Mouse (Mus musculus) thymus, postnatal 4 days (tissue): Measurements from ENCODE around the gene Rbm15b.

Source experiments
- DNase-seq: peaks from one replicate; pipeline ENCODE4 v3.0.0; 2021

Gene Rbm15b

DNA sequence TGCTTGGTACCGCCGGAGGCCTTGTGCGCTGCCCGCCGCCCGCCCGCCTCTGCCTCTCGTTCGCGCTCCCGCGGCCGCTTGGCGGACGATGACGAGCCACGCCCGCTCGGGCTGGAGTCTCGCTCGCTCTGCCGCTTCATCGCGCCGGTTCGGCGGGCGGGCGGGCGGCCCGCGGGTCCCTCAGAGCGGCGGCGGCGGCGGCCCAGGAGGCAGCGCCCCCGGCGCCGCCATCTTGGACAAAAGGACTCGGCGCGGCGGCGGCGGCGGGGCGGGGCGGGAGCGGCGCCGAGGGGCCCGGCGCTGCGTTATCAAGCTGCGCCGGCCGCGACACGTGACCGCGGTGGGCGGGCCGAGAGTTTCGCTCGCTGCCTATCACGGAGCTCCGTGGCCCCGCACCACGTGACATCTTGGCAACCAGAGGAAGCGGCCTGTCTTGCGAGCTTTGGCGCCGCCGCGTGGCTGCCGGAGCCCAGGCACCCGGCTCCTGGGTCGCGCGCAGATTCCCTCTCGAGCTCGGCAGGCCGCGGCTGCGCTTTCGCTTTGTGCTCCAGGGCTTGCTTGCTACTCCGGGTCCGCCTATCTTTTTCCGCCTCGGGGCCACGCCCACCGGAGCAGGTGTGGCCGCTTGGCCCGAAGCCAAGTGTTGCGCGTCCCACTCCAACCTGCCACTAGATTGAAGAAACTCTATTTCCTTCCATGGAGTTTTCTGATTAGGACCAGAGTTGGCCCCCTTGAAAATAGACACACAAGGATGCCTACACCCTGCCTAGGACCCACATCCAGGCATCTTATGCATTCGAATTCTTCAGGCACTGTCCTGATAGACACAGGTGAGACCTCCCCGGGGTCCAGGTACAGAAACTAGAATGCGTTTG lies at the start of gene Rbm15b:
Gene Rbm15b (minus strand): TSS at position 601 of the 875 bp plus-strand sequence.
- peak; percentile 99 for DNase-seq

DNA sequence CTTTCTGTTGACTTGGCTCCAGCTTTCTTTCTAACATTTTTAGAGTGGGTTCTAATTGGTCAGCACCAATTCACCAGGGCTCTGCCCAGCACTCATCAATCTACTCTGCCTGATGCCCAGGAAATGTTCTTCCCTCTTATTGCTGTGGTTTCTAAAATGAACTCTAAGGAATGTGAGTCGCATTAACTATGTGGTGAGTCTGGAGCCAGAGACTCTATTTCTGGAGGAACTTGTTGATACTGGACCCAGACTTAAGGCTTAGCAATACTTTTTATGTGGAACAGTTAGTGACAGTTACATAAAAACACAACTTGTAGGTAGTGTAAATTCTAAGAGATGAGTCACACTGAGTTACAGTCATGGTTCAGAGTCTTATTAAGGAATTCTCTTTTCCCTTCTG lies 47.8 kb upstream of the Rbm15b start:
- DNase-seq = no peak

DNA sequence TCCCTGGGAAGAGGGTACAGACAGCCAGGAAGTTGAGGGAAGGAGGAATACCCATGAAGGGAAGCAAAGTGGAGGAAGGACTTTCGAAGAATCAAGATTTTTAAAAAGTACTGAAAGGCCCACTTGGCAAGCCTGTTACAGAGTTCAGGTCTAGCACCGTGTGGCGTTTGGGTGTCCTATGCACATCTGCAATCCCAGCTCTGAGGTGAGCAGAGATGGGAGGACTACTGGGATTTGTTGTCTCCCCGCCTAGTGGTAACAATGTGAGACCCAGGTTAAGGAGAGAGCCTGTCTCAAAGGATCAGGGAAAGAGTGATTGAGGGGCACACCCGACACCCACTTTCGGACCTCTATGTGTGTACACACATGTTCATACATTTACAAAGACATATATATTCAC lies 27.6 kb upstream of the Rbm15b start:
- no peak for DNase-seq

DNA sequence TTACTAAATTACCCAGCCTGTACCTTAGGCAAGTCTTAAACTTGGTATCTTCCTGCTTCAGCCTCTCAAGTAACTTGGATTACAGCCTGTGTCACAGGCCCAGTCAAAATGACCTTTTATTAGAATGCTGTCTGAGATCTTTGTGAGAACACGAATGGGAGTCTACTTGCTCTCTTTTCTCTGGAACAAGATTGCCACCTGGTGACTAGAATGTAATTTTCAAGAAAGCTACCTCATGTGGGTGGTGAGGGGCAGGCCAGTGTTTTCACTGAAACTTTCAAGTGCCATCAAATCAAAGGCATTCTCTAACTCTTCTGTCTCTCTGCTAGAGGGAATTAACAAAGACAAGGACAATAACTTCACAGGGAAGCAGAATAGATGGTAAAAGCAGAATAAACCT lies 26.5 kb upstream of the Rbm15b start:
- DNase-seq = no peak

DNA sequence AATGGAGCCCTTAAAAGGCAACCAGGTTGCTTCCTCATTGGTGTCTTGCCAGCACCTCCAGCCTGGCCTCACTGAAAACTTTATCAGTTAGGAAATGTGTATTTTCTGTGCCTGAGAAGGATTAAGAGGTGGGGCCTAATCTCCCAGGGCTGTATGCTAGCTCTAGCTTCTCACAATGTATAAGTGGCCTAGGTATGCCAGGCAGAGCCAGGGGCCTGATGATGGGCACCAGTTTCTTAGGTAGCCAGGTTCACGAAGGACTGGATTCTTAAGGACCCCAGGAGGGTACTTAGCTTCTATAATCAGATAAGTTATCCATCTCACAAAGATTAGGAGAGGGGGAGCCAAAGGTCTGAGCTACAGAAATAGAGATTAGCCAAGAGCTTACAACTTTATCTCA lies 24.4 kb upstream of the Rbm15b start:
- DNase-seq = no peak

DNA sequence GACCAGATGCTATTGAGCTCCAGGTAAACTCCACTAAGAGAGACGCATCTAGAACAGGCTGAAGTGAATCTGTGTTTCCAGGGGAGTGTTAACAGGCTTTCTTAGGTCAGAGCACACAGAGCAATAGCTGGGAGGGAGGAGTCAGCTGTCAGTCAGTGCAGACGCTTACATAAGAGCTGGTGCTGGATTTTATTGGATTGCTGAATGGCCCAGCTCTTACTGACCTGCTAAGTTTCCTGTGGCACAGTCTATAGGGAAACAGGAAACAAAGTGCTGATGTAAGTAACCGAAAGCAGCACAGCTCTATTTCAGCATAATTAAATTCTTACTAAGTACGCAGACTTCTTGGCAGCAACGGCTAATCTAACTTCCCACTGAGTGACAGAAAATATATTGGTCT lies 21.5 kb upstream of the Rbm15b start:
- DNase-seq = no peak

DNA sequence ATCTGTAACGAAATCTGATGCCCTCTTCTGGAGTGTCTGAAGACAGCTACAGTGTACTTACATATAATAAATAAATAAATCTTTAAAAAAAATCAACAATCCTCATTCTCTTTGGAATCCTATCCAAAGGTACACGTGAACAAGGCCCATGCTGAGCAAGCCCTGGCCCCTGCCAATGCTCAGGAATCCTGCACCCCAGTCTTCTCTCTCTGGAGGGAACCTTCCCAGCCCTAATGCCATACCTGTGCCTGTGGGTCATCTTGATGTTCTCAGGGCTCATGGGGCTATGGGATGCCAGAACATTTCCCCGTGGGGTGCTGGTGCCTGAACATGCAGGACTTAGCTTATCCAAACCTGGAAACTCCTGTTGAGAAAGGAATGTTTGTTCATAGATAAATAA lies 20.9 kb upstream of the Rbm15b start:
- no peak for DNase-seq

DNA sequence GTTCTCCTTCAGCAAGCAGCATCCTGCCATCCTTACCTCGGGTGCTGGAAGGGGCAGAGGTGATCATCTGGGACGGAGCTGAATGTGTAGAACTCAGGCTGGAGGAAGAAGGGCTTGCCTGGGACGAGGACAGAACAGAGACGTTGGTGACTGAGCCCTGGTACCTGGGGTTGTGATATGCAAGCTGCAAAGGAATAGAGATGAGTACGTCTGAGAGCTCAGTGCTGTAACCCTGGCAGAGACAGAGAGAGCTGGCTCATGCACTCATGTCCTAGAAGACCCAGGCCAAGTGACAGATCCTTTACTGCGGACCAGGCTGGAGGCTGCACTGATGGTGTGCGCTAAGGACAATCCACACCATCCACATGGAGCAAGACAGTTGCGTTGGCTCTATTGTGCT lies 19.4 kb upstream of the Rbm15b start:
- no peak for DNase-seq

DNA sequence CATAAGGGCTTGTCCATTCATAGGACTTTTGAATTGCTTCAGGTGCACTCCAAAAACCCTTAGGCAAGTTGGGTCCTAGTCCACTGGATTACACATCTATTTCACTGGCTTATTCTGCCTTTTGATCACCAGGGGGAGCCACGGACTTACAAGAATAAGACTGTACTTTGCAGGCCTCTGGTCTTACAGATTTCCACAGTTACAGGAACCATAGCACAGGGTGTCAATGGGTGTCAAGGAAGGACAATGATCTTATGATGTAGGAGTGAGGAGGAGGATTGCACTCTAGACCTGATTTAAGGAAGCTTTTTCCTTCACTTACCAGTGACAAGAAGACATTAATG lies 16.5 kb upstream of the Rbm15b start:
- DNase-seq = peak; percentile 51

DNA sequence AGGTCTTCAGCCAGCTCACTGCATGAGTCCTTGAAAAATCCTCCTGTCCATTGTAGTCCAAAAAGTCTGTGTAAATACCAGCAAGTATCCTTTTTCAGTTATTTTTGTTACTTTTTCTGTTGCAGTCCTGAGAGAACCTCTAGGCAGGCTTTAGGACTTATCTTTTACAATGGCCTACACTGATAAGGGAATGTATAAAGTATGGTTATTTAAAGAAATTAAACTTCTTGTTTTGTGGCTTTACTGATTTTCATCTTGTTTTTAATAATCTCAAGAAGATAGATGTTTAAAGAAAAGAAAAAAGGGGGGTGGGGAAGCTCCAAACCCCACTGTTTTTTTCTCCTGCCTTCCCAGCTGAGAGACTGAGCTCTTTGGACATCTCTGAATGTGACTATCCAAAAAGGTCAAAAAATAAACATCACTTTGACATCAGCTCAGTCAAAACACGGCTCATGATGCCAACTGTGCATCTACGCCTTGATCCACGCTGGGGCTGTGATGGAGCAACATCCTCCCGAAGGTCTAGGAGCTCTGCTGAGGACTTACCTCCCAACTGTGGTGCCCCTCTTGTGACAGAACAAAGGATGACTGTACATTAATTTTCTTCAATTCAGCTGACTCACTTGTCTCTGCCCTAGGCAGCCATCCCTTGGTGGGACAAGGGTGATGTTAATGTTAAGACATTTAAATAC lies 16.0 kb upstream of the Rbm15b start:
- DNase-seq = no peak

DNA sequence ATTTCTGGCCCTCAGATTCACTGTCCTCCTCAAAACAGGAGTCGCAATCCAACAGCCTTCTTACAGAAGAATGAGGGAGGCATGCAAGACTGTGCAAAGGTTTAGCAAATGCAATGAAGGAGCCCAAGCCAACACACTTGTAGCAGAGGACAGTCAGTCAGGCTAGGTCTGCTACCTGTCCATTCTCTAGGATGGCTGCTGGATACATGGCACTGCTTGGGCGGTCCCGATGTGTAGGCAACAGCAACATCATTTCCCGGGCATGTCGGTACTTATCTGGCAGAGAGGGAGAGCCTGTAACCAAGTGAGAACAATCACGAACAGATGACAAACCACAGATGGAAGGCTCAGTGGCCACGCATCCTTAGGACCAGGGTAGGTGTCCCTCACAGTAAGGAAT lies 14.4 kb upstream of the Rbm15b start:
- no peak for DNase-seq

DNA sequence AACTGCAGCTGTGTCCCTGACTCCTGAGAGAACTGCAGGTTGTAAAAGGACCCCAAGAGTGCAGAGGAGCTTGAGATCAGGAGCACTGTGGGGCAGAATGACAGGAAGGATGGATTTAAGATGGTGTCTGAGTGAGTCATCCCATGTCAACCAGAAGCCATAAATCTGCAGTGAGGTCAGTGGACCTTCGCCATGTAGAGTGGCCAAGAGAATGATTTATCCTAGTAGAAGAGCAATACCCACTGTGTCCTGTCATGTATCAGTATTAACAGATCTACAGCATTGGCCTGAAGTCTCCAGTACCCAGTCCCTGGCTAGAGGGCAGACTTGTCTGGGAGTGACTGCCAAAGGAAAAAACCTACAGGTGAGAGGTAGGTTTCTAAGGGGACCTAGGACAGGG lies 11.7 kb upstream of the Rbm15b start:
- DNase-seq = no peak

DNA sequence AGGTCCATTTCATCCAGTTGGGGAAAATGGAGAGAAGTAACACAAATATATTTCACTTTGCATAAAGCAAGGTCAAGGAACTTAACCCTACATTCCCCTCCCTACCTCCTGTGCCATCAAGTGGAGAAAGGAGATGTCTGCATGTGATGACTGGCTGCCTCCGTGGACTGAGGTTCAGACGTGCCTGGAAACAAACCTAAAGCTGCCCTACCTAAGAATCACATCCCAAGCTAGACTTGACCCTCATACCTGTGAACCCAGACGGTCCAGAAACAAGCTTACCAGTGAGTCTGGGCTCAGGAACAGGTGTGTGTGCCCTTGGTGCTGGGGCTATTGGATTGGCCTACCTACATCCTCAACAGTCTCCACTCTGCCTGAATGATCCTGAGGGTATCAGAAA lies 6.1 kb upstream of the Rbm15b start:
- no peak for DNase-seq

DNA sequence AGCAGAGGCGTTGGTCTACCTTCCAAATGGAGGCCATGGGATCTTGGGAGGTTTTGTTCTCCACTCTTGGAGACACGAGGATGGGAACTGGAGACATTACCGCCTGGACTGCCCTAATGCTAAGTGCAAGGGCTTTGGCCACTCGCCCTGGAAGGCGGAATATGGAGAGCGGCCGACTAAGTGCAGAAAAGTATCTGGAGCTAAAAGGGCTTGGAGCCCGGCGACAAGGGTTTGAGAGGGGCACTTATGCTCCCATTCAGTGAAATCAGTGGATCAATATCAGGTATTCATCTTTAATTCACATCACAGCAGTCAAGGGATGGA lies 5.3 kb upstream of the Rbm15b start:
- DNase-seq = no peak

DNA sequence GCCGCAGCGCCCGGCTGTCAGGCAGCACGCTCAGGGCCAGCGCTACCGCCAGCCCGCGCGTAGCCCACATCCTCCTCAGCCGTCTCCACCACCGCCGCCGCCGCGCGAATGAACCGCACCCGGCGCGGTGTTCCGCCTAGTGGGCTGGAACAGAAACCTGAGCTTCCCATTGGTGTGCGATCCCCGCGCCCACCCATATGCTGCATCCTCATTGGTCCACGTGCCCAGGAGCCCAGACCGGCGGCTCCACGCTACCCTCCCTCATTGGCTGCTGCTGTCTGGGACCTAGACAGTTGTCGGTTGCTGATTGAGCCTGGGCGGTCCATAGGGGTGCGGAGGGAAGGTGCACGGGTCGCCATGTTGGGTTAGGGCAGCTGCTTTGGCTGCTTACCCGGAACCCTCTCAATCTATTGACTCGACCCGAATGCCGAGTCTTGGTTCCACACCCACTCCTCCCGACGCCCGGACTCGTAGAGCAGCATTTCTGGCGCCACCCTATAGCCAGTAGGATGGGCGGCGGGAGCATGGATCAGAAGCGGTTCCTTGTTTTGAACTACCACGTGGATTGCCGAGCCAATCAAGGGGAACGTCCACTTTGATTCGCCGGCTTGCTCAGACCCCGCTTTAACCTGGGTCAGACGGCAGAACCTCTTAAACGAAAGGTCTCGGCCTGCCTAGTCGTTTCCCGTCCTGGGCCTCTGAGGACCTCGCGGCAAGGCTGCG lies 4.8 kb upstream of the Rbm15b start, which contains the start of gene Manf:
Gene Manf (minus strand): TSS at position 151 of the 723 bp plus-strand sequence.
- peak; percentile 93 for DNase-seq

DNA sequence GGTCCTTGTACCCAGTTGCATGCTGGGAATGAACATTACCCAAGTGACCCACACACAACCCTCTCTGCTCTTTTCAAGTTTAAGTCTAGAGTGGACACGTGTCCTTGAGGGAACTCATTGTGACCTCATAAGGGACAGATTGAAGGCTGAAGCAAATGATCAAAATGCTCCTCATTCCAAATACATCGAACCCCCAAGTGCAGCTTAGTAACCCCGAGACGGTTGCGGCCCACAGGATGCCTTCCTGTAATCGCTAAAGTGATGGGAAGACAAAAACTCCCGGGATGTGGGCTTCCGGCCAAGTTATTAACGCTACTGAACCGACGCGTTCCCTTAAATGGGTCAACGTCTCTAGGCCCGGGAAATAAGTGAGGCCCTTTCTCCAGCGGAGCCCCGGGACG lies 4.1 kb upstream of the Rbm15b start:
- no peak for DNase-seq

DNA sequence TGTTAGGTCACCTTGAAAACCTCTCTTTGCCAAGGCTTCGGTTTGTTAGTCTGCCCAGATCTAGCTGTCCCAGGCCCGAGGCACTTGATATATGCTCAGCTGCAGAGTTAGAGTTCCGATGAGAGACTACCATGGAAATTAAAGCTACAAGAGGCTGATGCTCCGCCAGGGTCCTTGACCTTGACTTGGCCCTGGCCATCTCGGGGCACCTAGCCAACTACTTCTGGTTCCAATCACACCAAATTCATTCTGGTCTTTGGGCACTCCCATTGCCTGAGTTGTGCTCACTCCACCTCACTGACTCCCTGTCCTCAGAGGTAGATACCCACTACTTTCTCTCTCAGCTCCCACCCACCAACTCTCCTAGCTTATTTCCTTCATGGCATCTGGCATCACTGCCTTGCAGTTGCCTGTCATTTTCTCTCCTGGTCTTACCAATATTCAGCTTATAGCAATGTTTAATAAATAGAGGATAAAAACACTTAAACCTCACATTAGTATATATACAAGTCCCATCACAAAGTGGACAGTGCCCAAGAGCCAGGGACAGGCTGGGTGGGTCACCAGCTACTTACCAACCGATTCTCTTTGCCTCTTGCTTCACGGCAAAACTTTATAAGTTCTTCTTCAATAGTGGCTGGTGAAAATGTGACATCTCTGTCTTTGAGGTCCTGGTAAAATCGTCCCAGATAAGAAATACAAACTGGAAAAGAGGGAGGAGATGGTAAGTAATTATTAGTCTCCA lies 3.4 kb upstream of the Rbm15b start:
- no peak for DNase-seq

DNA sequence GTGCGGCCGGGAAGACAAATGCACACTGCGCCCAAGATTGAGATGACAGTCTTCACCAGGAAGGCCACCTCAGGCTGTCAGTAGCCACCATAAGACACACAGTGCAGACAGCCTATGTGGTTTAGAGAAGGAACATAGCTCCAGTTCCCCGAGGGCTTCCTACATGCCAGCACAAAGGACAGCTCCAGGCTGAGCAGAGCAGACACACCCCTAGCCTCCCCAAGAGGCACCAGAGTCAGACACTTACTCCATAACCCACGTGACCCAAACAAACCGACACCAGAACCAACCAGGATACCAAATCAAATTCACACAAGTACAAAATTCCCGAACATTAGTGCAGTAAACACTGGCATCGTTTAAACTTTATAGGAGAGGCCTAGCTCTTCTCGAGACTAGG lies 2.1 kb upstream of the Rbm15b start:
- DNase-seq = no peak

DNA sequence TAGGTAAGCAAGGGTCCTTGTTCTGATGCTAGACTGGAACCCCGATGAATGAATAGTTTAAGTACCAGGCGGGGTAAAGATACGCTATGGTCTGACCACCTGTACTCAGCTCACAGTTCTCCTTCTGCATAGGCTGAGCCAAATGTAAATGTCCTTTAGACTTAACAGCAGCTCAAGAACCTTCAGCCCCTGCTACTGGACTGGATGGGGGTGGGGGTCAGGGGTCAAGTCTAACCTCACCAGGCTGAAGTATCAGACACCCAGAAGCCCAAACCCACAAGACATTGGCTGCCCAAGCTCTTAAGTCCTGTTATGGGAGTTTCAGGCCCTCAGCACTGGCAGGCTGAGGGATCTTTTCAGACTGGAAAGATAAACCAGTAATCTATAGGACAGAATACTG lies 1.1 kb upstream of the Rbm15b start:
- no peak for DNase-seq

DNA sequence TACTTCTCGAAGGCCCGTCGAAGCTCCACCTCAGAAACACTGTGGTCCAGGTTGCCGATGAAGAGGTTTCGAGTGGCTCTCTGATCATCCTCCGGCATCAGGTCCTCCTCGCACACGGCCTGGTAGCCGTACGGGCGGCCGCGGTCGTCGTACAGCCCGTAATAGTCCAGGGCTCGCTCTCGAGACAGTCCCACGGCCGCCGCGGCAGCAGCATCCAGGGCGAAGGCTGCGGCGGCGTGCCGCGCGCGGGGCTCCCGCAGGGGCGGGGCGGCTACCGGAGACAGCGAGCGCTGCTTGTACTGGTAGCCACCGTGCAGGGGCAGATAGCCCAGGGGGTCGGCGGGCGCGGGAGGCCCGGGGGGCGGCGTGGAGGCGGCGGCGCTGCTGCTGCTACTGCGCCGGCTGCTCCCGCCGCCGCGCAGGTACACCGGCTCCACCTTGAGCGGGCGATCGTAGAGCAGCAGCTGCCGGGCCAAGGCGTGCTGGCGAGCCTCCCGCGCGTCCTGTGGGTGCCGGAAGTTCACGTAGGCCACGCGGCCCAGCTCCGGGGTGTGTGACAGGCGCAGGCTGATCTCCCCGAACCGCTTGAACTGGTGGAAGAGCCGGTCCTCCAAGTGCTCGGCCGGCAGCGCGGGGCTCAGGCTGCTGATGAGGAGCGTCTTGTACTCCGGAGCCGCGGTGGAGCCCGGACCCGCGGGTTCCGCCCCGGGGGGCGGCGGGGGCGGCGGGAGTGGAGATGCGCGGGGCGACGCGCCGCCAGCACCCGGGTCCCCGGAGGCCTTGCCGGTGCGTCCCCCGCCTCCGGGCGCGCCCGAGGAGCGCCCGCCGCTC lies 1.1 kb downstream of the Rbm15b start:
- peak; percentile 78 for DNase-seq

DNA sequence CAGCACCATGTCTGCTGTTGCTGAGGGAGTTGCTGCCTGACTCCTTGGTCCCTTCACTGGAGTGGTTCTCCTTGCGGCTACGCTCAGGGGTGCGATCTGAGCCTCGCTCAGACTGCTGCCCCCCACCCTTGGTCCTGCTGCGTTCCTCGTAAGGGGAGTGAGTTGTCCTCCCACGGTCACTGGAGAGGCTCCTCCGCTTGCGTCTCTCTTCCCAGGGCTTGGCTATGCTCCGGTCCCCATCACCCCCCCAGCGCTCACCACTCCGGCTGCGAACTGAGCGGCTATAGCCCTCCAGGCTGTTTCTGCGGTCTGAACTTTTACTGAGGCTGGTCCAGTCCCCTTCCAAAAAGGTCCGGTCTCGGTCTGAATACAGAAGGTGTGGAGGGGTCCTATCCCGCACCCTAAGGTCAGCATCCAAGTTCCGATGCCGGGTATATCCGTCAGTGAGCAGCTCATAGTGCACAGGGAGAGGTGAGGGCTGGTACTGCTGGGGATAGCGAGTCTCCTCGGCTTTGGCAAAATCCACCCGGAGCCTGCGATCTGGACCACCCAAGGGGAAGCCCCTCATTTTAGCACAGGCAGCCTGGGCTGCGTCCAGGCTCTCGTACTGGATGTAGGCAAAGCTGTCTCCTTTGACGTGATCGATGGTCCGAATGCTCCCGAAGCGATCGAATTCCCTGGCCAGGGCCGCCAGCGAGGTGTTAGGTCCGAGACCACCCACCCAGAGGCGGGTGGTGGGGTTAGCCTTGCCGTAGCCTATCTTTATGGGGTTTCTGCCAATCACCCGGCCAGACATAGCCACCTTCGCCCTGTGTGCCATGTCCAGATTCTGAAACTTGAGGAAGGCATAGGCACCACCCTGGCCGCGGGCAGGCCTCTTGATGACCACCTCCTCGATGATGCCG lies 2.0 kb downstream of the Rbm15b start:
- peak; percentile 30 for DNase-seq
